Mouse (Mus musculus) heart, embryonic 15.5 days (tissue): ENCODE results near the gene Stom. TPM values are rescaled to one million over a fixed set of nuclear protein-coding genes. Genes with fewer than 3 reads are reported as not detected.

ENCODE experiments used
- ATAC-seq: fragments of 200-750 bp; cut with Nextera tagmentation; replicated peaks from 2 replicates; pipeline ENCODE4 v1.8.0; 2017; ENCODE audit warnings: low read depth, moderate TSS enrichment; ENCODE audit not compliant: insufficient number of reproducible peaks, insufficient read depth, low FRiP score
- H3K27ac ChIP-seq: fragments of 300-500 bp; sonication (generic); 2 replicates; pipeline ENCODE4 v1.5.1; 2015; ENCODE audit warnings: mild to moderate bottlenecking, inconsistent platforms
- H3K27me3 ChIP-seq: fragments of 300-500 bp; sonication (generic); 2 replicates; pipeline ENCODE4 v1.6.1; 2015; ENCODE audit warnings: inconsistent platforms
- H3K36me3 ChIP-seq: fragments of 300-500 bp; sonication (generic); 2 replicates; pipeline ENCODE4 v1.6.1; 2015; ENCODE audit warnings: mild to moderate bottlenecking, inconsistent platforms
- H3K4me1 ChIP-seq: fragments of 300-500 bp; sonication (generic); replicated peaks from 2 replicates; pipeline ENCODE4 v1.6.1; 2015; ENCODE audit warnings: inconsistent platforms
- H3K4me2 ChIP-seq: fragments of 300-500 bp; sonication (generic); 2 replicates; pipeline ENCODE4 v1.6.1; 2015; ENCODE audit warnings: inconsistent platforms, mild to moderate bottlenecking, moderate library complexity
- H3K4me3 ChIP-seq: fragments of 300-500 bp; sonication (generic); 2 replicates; pipeline ENCODE4 v1.5.1; 2015; ENCODE audit warnings: mild to moderate bottlenecking, inconsistent platforms
- H3K9ac ChIP-seq: fragments of 300-500 bp; sonication (generic); 2 replicates; pipeline ENCODE4 v1.6.1; 2015; ENCODE audit warnings: mild to moderate bottlenecking, inconsistent platforms
- H3K9me3 ChIP-seq: fragments of 300-500 bp; sonication (generic); replicated peaks from 2 replicates; pipeline ENCODE4 v1.6.1; 2016; ENCODE audit warnings: inconsistent platforms
- WGBS: fragments of 180-500 bp; shearing (Covaris S2); methylation state at CpG from one replicate; pipeline ENCODE4 v1.1.7; 2015; ENCODE audit warnings: mixed read lengths; 5-methylcytosine and 5-hydroxymethylcytosine counted together
- polyA plus RNA-seq: library from polyadenylated mRNA; unstranded; fragments of >200 nt; fragmentation: Nextera tagmentation; extraction: Ambion mirVana; gene quantifications from 2 replicates; pipeline ENCODE4 v1.2.1, GENCODE M21; 2015

Gene Stom
- polyA plus RNA-seq, 1 experiment from 2014 or later = 52.2 TPM

DNA sequence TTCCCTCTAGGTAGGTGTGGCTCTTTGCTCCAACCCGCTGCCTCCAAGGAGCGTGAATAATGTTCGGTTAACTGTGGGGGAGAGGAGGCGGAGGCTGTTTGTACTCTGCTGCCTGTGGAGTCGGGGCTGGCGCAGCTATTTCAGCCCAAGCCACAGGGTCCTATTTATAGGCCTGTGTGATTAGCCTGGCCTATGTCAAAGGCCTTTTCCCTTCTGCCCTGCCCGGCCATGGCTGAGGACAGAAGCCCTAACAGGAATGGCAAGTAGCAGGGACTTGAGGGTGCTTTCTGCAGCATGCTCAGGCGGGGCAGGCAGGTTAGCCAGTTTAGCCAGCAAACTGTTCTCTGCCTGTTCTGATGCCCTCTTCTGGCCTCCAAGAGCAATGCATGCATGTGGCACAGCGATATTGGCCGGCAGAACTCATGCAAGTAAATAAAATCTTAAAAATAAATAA lies 66.2 kb downstream of the Stom start:
- peak overlapping the region; percentile 27 for H3K9ac ChIP-seq
- peak overlapping the region; percentile 93 for H3K27ac ChIP-seq
- H3K27me3 ChIP-seq = no peaks in the 10 kb centered on the region
- H3K4me1 ChIP-seq = peaks cover 89% of the 10 kb centered on the region
- H3K9me3 ChIP-seq = no peaks in the 10 kb centered on the region
- peak overlapping the region; percentile 1; the same call in 1 of the 2 replicates for H3K4me3 ChIP-seq
- WGBS = 11% methylated on average over 10 of the region's 10 CpGs
- no peaks in the 10 kb centered on the region for H3K36me3 ChIP-seq
- peak overlapping the region; percentile 41 for H3K4me2 ChIP-seq
- peak; percentile 73 for ATAC-seq

GRCm38 (mm10) chr2:35269716-35270260 lies 67.0 kb downstream of the Stom start:
- peak overlapping the region; percentile 93 for H3K27ac ChIP-seq
- WGBS = 52% methylated on average over 4 of the region's 4 CpGs
- H3K4me3 ChIP-seq = no peak overlapping the region
- no peaks in the 10 kb centered on the region for H3K36me3 ChIP-seq
- H3K9me3 ChIP-seq = no peaks in the 10 kb centered on the region
- H3K4me2 ChIP-seq = peak overlapping the region; percentile 41
- ATAC-seq = no peak
- 0 out of 2 replicates have a peak overlapping the region, but pooled peaks have one; percentile 27 for H3K9ac ChIP-seq
- H3K4me1 ChIP-seq = peaks cover 96% of the 10 kb centered on the region
- H3K27me3 ChIP-seq = no peaks in the 10 kb centered on the region

DNA sequence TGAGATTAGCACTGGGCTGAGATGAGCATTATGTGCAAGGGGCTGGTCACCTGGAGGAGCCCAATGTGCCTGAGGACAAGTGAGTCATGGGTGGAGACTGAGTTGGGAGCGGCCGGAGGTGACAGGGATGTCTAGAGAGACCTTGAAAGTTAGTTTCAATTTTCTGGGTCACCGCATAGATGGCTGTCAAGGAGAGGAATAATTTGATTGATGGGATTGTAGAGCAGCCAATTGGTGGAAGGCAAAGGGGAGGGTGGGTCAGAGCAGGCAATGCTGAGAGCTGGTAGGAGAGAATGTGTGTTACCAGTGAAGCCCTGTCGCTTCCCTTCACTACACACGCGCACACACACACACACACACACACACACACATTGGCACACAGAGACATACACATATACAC lies 67.6 kb downstream of the Stom start:
- peaks cover 90% of the 10 kb centered on the region for H3K4me1 ChIP-seq
- peak overlapping the region; percentile 93 for H3K27ac ChIP-seq
- no peak overlapping the region for H3K9ac ChIP-seq
- no peaks in the 10 kb centered on the region for H3K9me3 ChIP-seq
- no peaks in the 10 kb centered on the region for H3K27me3 ChIP-seq
- WGBS = 80% methylated on average over 6 of the region's 6 CpGs
- H3K36me3 ChIP-seq = no peaks in the 10 kb centered on the region
- no peak overlapping the region for H3K4me2 ChIP-seq
- ATAC-seq = no peak
- no peak overlapping the region for H3K4me3 ChIP-seq

- Histone ChIP-seq H3K27me3 (no peaks in the 10 kb centered on the region), H3K36me3 (no peaks in the 10 kb centered on the region), H3K9me3 (no peaks in the 10 kb centered on the region), H3K9ac (0 out of 2 replicates have a peak overlapping the region, but pooled peaks have one; percentile 20), H3K4me1 (peaks cover 79% of the 10 kb centered on the region), H3K4me2 (no peak overlapping the region), H3K4me3 (no peak overlapping the region), H3K27ac (peak overlapping the region; percentile 93)
- no peak for ATAC-seq
- WGBS = 45% methylated on average over 10 of the region's 10 CpGs
Measured at GRCm38 (mm10) chr2:35267876-35268566, 68.8 kb downstream of the Stom start.

GRCm38 (mm10) chr2:35267156-35267875 lies 69.5 kb downstream of the Stom start:
- H3K36me3 ChIP-seq = no peaks in the 10 kb centered on the region
- ATAC-seq = no peak
- H3K27ac ChIP-seq = peak overlapping the region; percentile 93; the same call in 1 of the 2 replicates
- no peak overlapping the region for H3K4me2 ChIP-seq
- 67% methylated on average over 13 of the region's 13 CpGs for WGBS
- no peaks in the 10 kb centered on the region for H3K27me3 ChIP-seq
- no peak overlapping the region for H3K4me3 ChIP-seq
- H3K9ac ChIP-seq = 0 out of 2 replicates have a peak overlapping the region, but pooled peaks have one; percentile 20
- H3K9me3 ChIP-seq = no peaks in the 10 kb centered on the region
- peaks cover 74% of the 10 kb centered on the region for H3K4me1 ChIP-seq

GRCm38 (mm10) chr2:35266251-35266905 lies 70.4 kb downstream of the Stom start:
- peaks cover 74% of the 10 kb centered on the region for H3K4me1 ChIP-seq
- H3K9ac ChIP-seq = no peak overlapping the region
- H3K27ac ChIP-seq = no peak overlapping the region
- WGBS = 74% methylated on average over 9 of the region's 9 CpGs
- H3K27me3 ChIP-seq = no peaks in the 10 kb centered on the region
- no peaks in the 10 kb centered on the region for H3K36me3 ChIP-seq
- H3K4me3 ChIP-seq = no peak overlapping the region
- ATAC-seq = no peak
- H3K9me3 ChIP-seq = no peaks in the 10 kb centered on the region
- no peak overlapping the region for H3K4me2 ChIP-seq

GRCm38 (mm10) chr2:35265775-35266174 lies 71.0 kb downstream of the Stom start:
- WGBS = 65% methylated on average over 8 of the region's 8 CpGs
- H3K9ac ChIP-seq = no peak overlapping the region
- no peaks in the 10 kb centered on the region for H3K9me3 ChIP-seq
- H3K27me3 ChIP-seq = no peaks in the 10 kb centered on the region
- H3K27ac ChIP-seq = 0 out of 2 replicates have a peak overlapping the region, but pooled peaks have one; percentile 5
- ATAC-seq = no peak
- H3K4me3 ChIP-seq = no peak overlapping the region
- H3K4me2 ChIP-seq = peak overlapping the region; percentile 25; the same call in 1 of the 2 replicates
- H3K36me3 ChIP-seq = no peaks in the 10 kb centered on the region
- peaks cover 75% of the 10 kb centered on the region for H3K4me1 ChIP-seq

DNA sequence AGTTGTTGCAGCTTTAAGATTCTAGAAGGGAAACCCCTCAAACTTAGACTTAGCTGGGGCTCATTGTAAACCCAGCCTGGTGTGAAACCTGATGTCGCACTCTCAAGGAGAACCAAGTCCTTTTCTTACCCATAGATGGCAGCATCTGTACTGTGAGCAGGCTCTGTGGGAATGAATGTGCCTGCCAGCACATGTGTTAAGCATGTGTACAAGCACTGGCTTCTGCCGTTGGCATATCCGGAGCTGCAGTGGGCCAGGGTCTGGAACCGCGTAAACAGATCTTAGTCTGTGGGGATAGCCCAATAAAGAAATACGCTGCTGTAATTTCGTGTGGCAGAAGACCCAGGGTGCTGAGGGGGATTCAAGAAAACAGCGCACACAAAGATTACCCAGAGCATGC lies 71.5 kb downstream of the Stom start:
- ATAC-seq = peak; percentile 34
- 41% methylated on average over 8 of the region's 8 CpGs for WGBS
- Histone ChIP-seq H3K4me1 (peaks cover 70% of the 10 kb centered on the region), H3K27ac (peak overlapping the region; percentile 27; the same call in 1 of the 2 replicates), H3K4me2 (peak overlapping the region; percentile 25; the same call in 1 of the 2 replicates), H3K36me3 (no peaks in the 10 kb centered on the region), H3K9me3 (no peaks in the 10 kb centered on the region), H3K9ac (0 out of 2 replicates have a peak overlapping the region, but pooled peaks have one; percentile 16), H3K4me3 (no peak overlapping the region), H3K27me3 (no peaks in the 10 kb centered on the region)

GRCm38 (mm10) chr2:35264095-35264494 lies 72.7 kb downstream of the Stom start:
- peaks cover 69% of the 10 kb centered on the region for H3K4me1 ChIP-seq
- ATAC-seq = no peak
- no peak overlapping the region for H3K9ac ChIP-seq
- no peaks in the 10 kb centered on the region for H3K9me3 ChIP-seq
- no peak overlapping the region for H3K4me2 ChIP-seq
- H3K4me3 ChIP-seq = no peak overlapping the region
- no peak overlapping the region for H3K27ac ChIP-seq
- 57% methylated on average over 1 of the region's 1 CpGs for WGBS
- no peaks in the 10 kb centered on the region for H3K27me3 ChIP-seq
- no peaks in the 10 kb centered on the region for H3K36me3 ChIP-seq
